Mouse (Mus musculus): ENCODE results near the gene Slc30a5. TPM values are rescaled to one million over a fixed set of nuclear protein-coding genes. Genes with fewer than 3 reads are reported as not detected.
A peak's percentile ranks its signal among the peaks of the same experiment; 100 is the strongest.

The Slc30a5 gene
- polyA plus RNA-seq, 1 experiment = 29.4 TPM

DNA sequence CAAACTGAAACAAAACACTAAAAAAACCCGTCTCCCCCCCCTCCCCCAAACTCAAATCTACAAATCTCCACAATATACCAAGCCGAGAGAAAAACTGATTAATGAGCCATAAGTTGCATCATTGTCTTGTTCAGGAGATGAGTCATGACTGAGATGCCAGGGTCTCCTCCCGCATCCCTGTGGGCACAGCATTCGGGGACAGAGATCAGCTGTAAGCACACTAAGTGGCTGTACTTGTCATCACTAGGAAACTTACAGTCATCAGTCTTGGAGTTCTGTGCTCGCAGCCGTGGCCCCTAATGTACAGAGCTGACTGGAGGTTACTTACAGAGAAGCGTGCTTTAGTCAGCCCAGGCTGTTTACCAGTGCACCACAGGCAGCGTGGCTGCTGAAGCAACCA, 13.0 kb upstream of the Slc30a5 start:
- DNase-seq = no peak
- Histone ChIP-seq H3K4me3 (replicated peaks; ENCODE audit: extremely low read depth, low read depth, low read length) (no peak overlapping the region), H3K4me1 (ENCODE audit: control insufficient read depth, insufficient read depth, low read length) (no peaks in the 10 kb centered on the region)
- no peak for TF ChIP-seq POLR2A (IDR thresholded peaks at IDR 0.05; ENCODE audit: borderline replicate concordance, extremely low read depth, low read depth, low read length)
- no peak for TF ChIP-seq CTCF (IDR thresholded peaks at IDR 0.05; ENCODE audit: insufficient read depth, low read length)
- 66% methylated on average over 8 of the region's 8 CpGs for WGBS

DNA sequence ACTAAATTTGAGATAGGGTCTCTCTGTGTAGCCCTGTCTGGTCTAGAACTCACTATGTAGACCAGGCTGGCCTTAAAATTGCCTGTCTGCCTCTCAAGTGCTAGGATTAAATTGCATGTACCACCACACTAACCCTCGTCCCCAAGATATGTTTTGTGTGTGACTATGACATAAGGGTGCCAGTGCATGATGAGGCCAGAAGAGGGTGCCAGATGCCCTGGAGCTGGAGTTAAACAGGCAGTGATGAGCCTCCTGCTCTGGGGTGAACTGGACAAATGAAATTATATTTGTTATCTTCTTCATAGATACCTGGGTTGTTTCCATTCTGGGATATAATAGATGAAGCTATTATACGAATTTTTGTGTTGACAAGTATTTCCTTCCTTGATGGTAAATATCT, 10.7 kb upstream of the Slc30a5 start:
- TF ChIP-seq POLR2A (IDR thresholded peaks at IDR 0.05; ENCODE audit: borderline replicate concordance, extremely low read depth, low read depth, low read length) (no peak), CTCF (IDR thresholded peaks at IDR 0.05; ENCODE audit: insufficient read depth, low read length) (0 out of 2 replicates have a peak, but pooled peaks have one; percentile 30)

GRCm38 (mm10) chr13:100843016-100843725, 9.9 kb upstream of the Slc30a5 start:
- DNase-seq = no peak
- TF ChIP-seq CTCF (IDR thresholded peaks at IDR 0.05; ENCODE audit: insufficient read depth, low read length) (no peak), POLR2A (IDR thresholded peaks at IDR 0.05; ENCODE audit: borderline replicate concordance, extremely low read depth, low read depth, low read length) (no peak)
- Histone ChIP-seq H3K4me3 (replicated peaks; ENCODE audit: extremely low read depth, low read depth, low read length) (no peak overlapping the region), H3K4me1 (ENCODE audit: control insufficient read depth, insufficient read depth, low read length) (no peaks in the 10 kb centered on the region)
- 27% methylated on average over 7 of the region's 7 CpGs for WGBS

More for the DNA sequence above, 10.7 kb upstream of the Slc30a5 start:
- no peaks in the 10 kb centered on the region for H3K4me1 ChIP-seq (ENCODE audit: control insufficient read depth, insufficient read depth, low read length)
- DNase-seq = no peak
- 57% methylated on average over 2 of the region's 2 CpGs for WGBS
- H3K4me3 ChIP-seq (replicated peaks; ENCODE audit: extremely low read depth, low read depth, low read length) = no peak overlapping the region

- DNase-seq = no peak
- Histone ChIP-seq H3K4me3 (replicated peaks; ENCODE audit: extremely low read depth, low read depth, low read length) (no peak overlapping the region), H3K4me1 (ENCODE audit: control insufficient read depth, insufficient read depth, low read length) (no peaks in the 10 kb centered on the region)
- 67% methylated on average over 6 of the region's 6 CpGs for WGBS
- TF ChIP-seq CTCF (IDR thresholded peaks at IDR 0.05; ENCODE audit: insufficient read depth, low read length) (no peak), POLR2A (IDR thresholded peaks at IDR 0.05; ENCODE audit: borderline replicate concordance, extremely low read depth, low read depth, low read length) (no peak)
Measured at GRCm38 (mm10) chr13:100841741-100842140, 8.5 kb upstream of the Slc30a5 start.

- no peak for DNase-seq
- Histone ChIP-seq H3K4me3 (replicated peaks; ENCODE audit: extremely low read depth, low read depth, low read length) (no peak overlapping the region), H3K4me1 (ENCODE audit: control insufficient read depth, insufficient read depth, low read length) (no peaks in the 10 kb centered on the region; the same call in 1 of the 2 replicates)
- no peak for TF ChIP-seq CTCF (IDR thresholded peaks at IDR 0.05; ENCODE audit: insufficient read depth, low read length)
Measured at GRCm38 (mm10) chr13:100834777-100835176, 1.6 kb upstream of the Slc30a5 start.

GRCm38 (mm10) chr13:100833640-100834002, 394 bp upstream of the Slc30a5 start:
- TF ChIP-seq CTCF (IDR thresholded peaks at IDR 0.05; ENCODE audit: insufficient read depth, low read length) (no peak), POLR2A (IDR thresholded peaks at IDR 0.05; ENCODE audit: borderline replicate concordance, extremely low read depth, low read depth, low read length) (no peak)
- H3K4me3 ChIP-seq (replicated peaks; ENCODE audit: extremely low read depth, low read depth, low read length) = no peak overlapping the region
- DNase-seq = no peak
- no peaks in the 10 kb centered on the region; the same call in 1 of the 2 replicates for H3K4me1 ChIP-seq (ENCODE audit: control insufficient read depth, insufficient read depth, low read length)
- WGBS = 41% methylated on average over 6 of the region's 6 CpGs

GRCm38 (mm10) chr13:100832188-100832587, 1.0 kb downstream of the Slc30a5 start:
- DNase-seq = no peak
- Histone ChIP-seq H3K4me1 (ENCODE audit: control insufficient read depth, insufficient read depth, low read length) (no peaks in the 10 kb centered on the region; the same call in 1 of the 2 replicates), H3K4me3 (replicated peaks; ENCODE audit: extremely low read depth, low read depth, low read length) (peak overlapping the region; percentile 86)
- TF ChIP-seq CTCF (IDR thresholded peaks at IDR 0.05; ENCODE audit: insufficient read depth, low read length) (no peak), POLR2A (IDR thresholded peaks at IDR 0.05; ENCODE audit: borderline replicate concordance, extremely low read depth, low read depth, low read length) (no peak)
- WGBS = 2% methylated on average over 8 of the region's 8 CpGs

GRCm38 (mm10) chr13:100831123-100831522, 2.1 kb downstream of the Slc30a5 start:
- 70% methylated on average over 6 of the region's 6 CpGs for WGBS
- Histone ChIP-seq H3K4me1 (ENCODE audit: control insufficient read depth, insufficient read depth, low read length) (no peaks in the 10 kb centered on the region; the same call in 1 of the 2 replicates), H3K4me3 (replicated peaks; ENCODE audit: extremely low read depth, low read depth, low read length) (no peak overlapping the region)
- no peak for DNase-seq
- TF ChIP-seq POLR2A (IDR thresholded peaks at IDR 0.05; ENCODE audit: borderline replicate concordance, extremely low read depth, low read depth, low read length) (no peak), CTCF (IDR thresholded peaks at IDR 0.05; ENCODE audit: insufficient read depth, low read length) (no peak)

GRCm38 (mm10) chr13:100825627-100826410, 7.4 kb downstream of the Slc30a5 start:
- no peak for DNase-seq
- Histone ChIP-seq H3K4me3 (replicated peaks; ENCODE audit: extremely low read depth, low read depth, low read length) (no peak overlapping the region), H3K4me1 (ENCODE audit: control insufficient read depth, insufficient read depth, low read length) (no peaks in the 10 kb centered on the region)
- 90% methylated on average over 9 of the region's 9 CpGs for WGBS
- TF ChIP-seq POLR2A (IDR thresholded peaks at IDR 0.05; ENCODE audit: borderline replicate concordance, extremely low read depth, low read depth, low read length) = no peak
- no peak for TF ChIP-seq CTCF (IDR thresholded peaks at IDR 0.05; ENCODE audit: insufficient read depth, low read length)

DNA sequence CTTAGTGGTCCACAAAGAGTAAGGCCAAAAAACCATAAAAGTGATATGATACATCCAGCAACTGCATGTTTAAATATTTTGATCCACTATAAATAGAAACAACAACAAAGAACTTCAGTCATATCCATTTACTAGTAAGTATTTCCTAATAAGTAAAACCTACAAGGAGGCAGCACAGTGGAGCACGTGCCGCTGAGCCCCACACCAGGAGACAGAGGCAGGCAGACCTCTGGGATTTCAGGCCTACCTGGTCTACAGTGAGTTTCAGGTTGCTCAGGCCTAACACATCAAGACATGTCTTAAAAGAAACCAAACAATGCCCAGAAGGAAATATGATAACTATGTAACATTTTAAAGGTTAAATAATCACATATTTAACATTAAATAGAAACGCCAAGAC, 8.3 kb downstream of the Slc30a5 start:
- Histone ChIP-seq H3K4me3 (replicated peaks; ENCODE audit: extremely low read depth, low read depth, low read length) (no peak overlapping the region), H3K4me1 (ENCODE audit: control insufficient read depth, insufficient read depth, low read length) (no peaks in the 10 kb centered on the region)
- DNase-seq = no peak
- WGBS = 89% methylated on average over 3 of the region's 3 CpGs
- TF ChIP-seq CTCF (IDR thresholded peaks at IDR 0.05; ENCODE audit: insufficient read depth, low read length) (no peak), POLR2A (IDR thresholded peaks at IDR 0.05; ENCODE audit: borderline replicate concordance, extremely low read depth, low read depth, low read length) (no peak)

All from lung, adult 2 months (tissue).